In genomic region chr15:98089421-98090183, GRCm38 (mm10) we compare ENCODE assay signal across 7 mouse cellular contexts. TPM values are rescaled to one million over a fixed set of nuclear protein-coding genes. Genes with fewer than 3 reads are reported as not detected.
A peak's percentile ranks its signal among the peaks of the same experiment; 100 is the strongest.
DNase-seq lines count a peak whose midpoint lies in the region; ATAC-seq and TF ChIP-seq lines count a peak whose summit lies in the region.

No protein-coding gene starts in this region.

- intact Hi-C loops in left cerebral cortex, adult 2 months (cut with DNase I): loop anchor here (2.0 to 10.0 kb wide), 2 partner anchors 205 to 301 kb away; partner anchors contain the start of gene Zfp641

- DNase-seq in left cerebral cortex, adult 2 months (ENCODE audit: extremely low spot score in 1 of 2, low spot score in 2 of 2): no peak
- no peak for DNase-seq in left cerebral cortex, adult 8-10 months (ENCODE audit: low spot score in 2 of 2)
- DNase-seq in ES-E14 (ENCODE audit: low read depth, low spot score): no peak
- DNase-seq in adrenal gland, postnatal 25 days: peak; percentile 32
- peak; percentile 30 for DNase-seq in spleen, adult 12 weeks (ENCODE audit: low spot score)
- no peak for DNase-seq in ovary, postnatal 36 days (ENCODE audit: low spot score)

- TF ChIP-seq CTCF in left cerebral cortex, adult 2 months (IDR thresholded peaks at IDR 0.05): peak; percentile 82

- in situ Hi-C loops in ES-E14 (cut with MboI; ENCODE audit: low sequenced_read_pairs in 2 of 2, unreplicated experiment in 2 of 2): no loop called here

- peak; percentile 88 for ATAC-seq in inflammation-experienced regulatory T-cells, adult 6 months

- peaks cover 0 to 3% of the 10 kb centered on the region in 2 experiments; a peak in 1 of 4 replicates for H3K4me1 ChIP-seq in ES-E14 (ENCODE audit: control insufficient read depth in 2 of 2, insufficient read depth in 2 of 2, low read length in 2 of 2, poor library complexity in 1 of 2)

- no peaks in the 10 kb centered on the region for H3K9me3 ChIP-seq in ES-E14 (ENCODE audit: control insufficient read depth, insufficient read depth, low read depth, low read length)

- H3K9ac ChIP-seq in ES-E14 (ENCODE audit: insufficient read depth, low read depth, low read length, poor library complexity, severe bottlenecking): no peak overlapping the region

- H3K4me3 ChIP-seq in left cerebral cortex, adult 2 months: no peak overlapping the region
- H3K4me3 ChIP-seq in ES-E14 (ENCODE audit: insufficient read depth in 1 of 2, low read depth in 1 of 2, low read length in 2 of 2, poor library complexity in 1 of 2, severe bottlenecking in 1 of 2): no peak overlapping the region

- peaks cover 11% of the 10 kb centered on the region for H3K36me3 ChIP-seq in ES-E14 (ENCODE audit: control insufficient read depth, insufficient read depth, low read length, poor library complexity, severe bottlenecking)

- H3K27ac ChIP-seq in left cerebral cortex, adult 2 months: no peak overlapping the region
- H3K27ac ChIP-seq in ES-E14 (ENCODE audit: insufficient read depth, low read depth, low read length, poor library complexity, severe bottlenecking): no peak overlapping the region

TF ChIP-seq in ES-E14, 5 proteins besides CTCF, POLR2A, EP300 and RAD21:
- TF ChIP-seq HCFC1 (IDR thresholded peaks at IDR 0.05; ENCODE audit: borderline replicate concordance, insufficient read depth, low read length) (no peak), ZNF384 (IDR thresholded peaks at IDR 0.05; ENCODE audit: low read depth, low read length) (peak; percentile 57; the same call in 1 of the 2 replicates), MAFK (IDR thresholded peaks at IDR 0.05; ENCODE audit: insufficient read depth, low read depth, low read length) (no peak)
TF ChIP-seq in ES-E14: peak in this region for 1.

RNA-seq across cellular contexts. Expression of gene Pfkm, which starts 2.8 kb away (rescaled TPM):
- 100 to 1,000 TPM; 379 to 387 TPM for total RNA-seq in left cerebral cortex, adult 2 months (2021)
- 100 to 1,000 TPM; 407 to 459 (median 428) TPM for total RNA-seq in left cerebral cortex, adult 8-10 months (2022)
- 18.3 and 18.5 TPM in 2 replicates for total RNA-seq in ES-E14 (2012; rRNA removed)
- 47.7 and 82.8 TPM in 2 replicates for total RNA-seq in adrenal gland, postnatal 25 days (2021)
- 1 to 10 TPM; 4.9 to 5.6 (median 5.2) TPM for polyA plus RNA-seq in inflammation-experienced regulatory T-cells, adult 6 months (2017; shearing (Covaris generic))

RNA-seq across cellular contexts. Expression of gene Senp1, which starts 3.9 kb away (rescaled TPM):
- 10 to 100 TPM; 13.6 to 15.6 TPM for total RNA-seq in left cerebral cortex, adult 2 months (2021)
- total RNA-seq in left cerebral cortex, adult 8-10 months (2022): 10 to 100 TPM; 13.2 to 15.3 (median 13.9) TPM
- 20.5 and 27.2 TPM in 2 replicates for total RNA-seq in ES-E14 (2012; rRNA removed)
- 19.8 and 20.8 TPM in 2 replicates for total RNA-seq in adrenal gland, postnatal 25 days (2021)
- 10 to 100 TPM; 29.3 to 35.6 (median 35.0) TPM for polyA plus RNA-seq in inflammation-experienced regulatory T-cells, adult 6 months (2017; shearing (Covaris generic))

Comparison
In these comparisons a context has a peak if more than half of its experiments do, and no peak if none do; other contexts are left out.
1. DNase-seq: peak in adrenal gland, postnatal 25 days (single experiment) and spleen, adult 12 weeks (single experiment); none in left cerebral cortex, adult 2 months (0 of 2), left cerebral cortex, adult 8-10 months (0 of 2), ES-E14 (single experiment) and ovary, postnatal 36 days (single experiment).